Mouse (Mus musculus) midbrain, embryonic 15.5 days (tissue): ENCODE data around the gene Znrd1as. TPM values are rescaled to one million over a fixed set of nuclear protein-coding genes. Genes with fewer than 3 reads are reported as not detected.

Experiments used
- ATAC-seq: fragments of 200-750 bp; cut with Nextera tagmentation; replicated peaks from 2 replicates; pipeline ENCODE4 v1.8.0; 2017; ENCODE audit warnings: moderate TSS enrichment
- H3K27ac ChIP-seq: fragments of 300-500 bp; sonication (generic); 2 replicates; pipeline ENCODE4 v1.5.1; 2015; ENCODE audit warnings: mild to moderate bottlenecking, inconsistent platforms
- H3K27me3 ChIP-seq: fragments of 300-500 bp; sonication (generic); replicated peaks from 2 replicates; pipeline ENCODE4 v1.6.1; 2015; ENCODE audit warnings: inconsistent platforms
- H3K36me3 ChIP-seq: fragments of 300-500 bp; sonication (generic); replicated peaks from 2 replicates; pipeline ENCODE4 v1.6.1; 2015; ENCODE audit warnings: inconsistent platforms
- H3K4me1 ChIP-seq: fragments of 300-500 bp; sonication (generic); 2 replicates; pipeline ENCODE4 v1.6.1; 2015; ENCODE audit warnings: inconsistent platforms
- H3K4me2 ChIP-seq: fragments of 300-500 bp; sonication (generic); 2 replicates; pipeline ENCODE4 v1.6.1; 2015; ENCODE audit warnings: inconsistent platforms, mild to moderate bottlenecking, moderate library complexity
- H3K4me3 ChIP-seq: fragments of 300-500 bp; sonication (generic); 2 replicates; pipeline ENCODE4 v1.5.1; 2015; ENCODE audit warnings: mild to moderate bottlenecking, inconsistent platforms
- H3K9ac ChIP-seq: fragments of 300-500 bp; sonication (generic); 2 replicates; pipeline ENCODE4 v1.6.1; 2015; ENCODE audit warnings: mild to moderate bottlenecking, inconsistent platforms
- H3K9me3 ChIP-seq: fragments of 300-500 bp; sonication (generic); 2 replicates; pipeline ENCODE4 v1.6.1; 2016; ENCODE audit warnings: inconsistent platforms
- WGBS: fragments of 180-500 bp; shearing (Covaris S2); methylation state at CpG from one replicate; pipeline ENCODE4 v1.1.7; 2015; ENCODE audit warnings: mixed read lengths; 5-methylcytosine and 5-hydroxymethylcytosine counted together
- polyA plus RNA-seq: library from polyadenylated mRNA; unstranded; fragments of >200 nt; fragmentation: Nextera tagmentation; extraction: Ambion mirVana; gene quantifications from 2 replicates; pipeline ENCODE4 v1.2.1, GENCODE M21; 2015

The Znrd1as gene
- polyA plus RNA-seq, 1 experiment from 2014 or later = 4.9 TPM

DNA sequence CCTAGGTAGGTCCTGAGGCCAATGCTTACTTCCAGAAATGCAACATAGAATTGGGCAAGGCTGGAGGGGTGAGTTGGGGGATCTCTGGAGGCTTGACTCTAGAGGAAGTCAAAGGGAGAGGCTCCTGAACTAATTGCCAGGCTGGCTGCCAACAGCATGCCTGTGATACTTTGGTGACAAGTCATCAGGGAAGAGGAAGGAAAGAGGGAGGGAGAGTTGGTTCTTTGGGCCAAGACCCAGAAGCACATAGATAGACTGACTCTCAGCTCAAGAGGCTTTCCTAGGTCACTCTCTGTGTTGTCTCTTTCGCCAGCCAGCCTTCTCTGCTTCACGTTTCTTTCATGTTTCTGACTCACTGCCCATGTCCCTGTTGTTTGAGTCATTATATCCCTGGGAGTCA, 26.6 kb upstream of the Znrd1as start:
- Histone ChIP-seq H3K4me2 (no peak overlapping the region), H3K27ac (no peak overlapping the region), H3K27me3 (no peaks in the 10 kb centered on the region), H3K4me3 (no peak overlapping the region), H3K36me3 (no peaks in the 10 kb centered on the region), H3K9ac (no peak overlapping the region), H3K4me1 (no peaks in the 10 kb centered on the region), H3K9me3 (no peaks in the 10 kb centered on the region)
- WGBS = 68% methylated on average over 2 of the region's 2 CpGs
- ATAC-seq = no peak

DNA sequence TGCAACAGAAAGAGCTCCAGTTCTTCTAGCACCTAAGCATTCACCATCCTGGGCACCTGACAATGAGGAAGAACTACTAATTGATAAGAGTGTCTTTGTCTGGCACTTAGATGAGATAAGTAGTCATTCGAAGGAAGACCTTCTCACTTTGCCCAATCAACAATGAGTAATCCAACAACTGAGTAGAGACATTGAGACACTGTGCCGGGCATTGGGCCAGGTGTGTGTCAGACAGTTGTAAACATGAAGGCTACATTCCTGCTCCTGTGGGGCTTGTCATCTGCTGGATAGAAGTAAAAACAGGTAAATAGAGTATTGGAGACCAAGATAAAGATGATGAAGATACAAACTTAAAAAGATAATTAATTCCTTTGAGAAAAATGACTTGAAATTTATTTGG, 20.3 kb upstream of the Znrd1as start:
- Histone ChIP-seq H3K36me3 (no peaks in the 10 kb centered on the region), H3K27me3 (peaks cover 26% of the 10 kb centered on the region), H3K27ac (no peak overlapping the region), H3K4me3 (no peak overlapping the region), H3K4me2 (no peak overlapping the region), H3K9me3 (no peaks in the 10 kb centered on the region), H3K9ac (no peak overlapping the region), H3K4me1 (peaks cover 8% of the 10 kb centered on the region)
- 89% methylated on average over 2 of the region's 2 CpGs for WGBS
- no peak for ATAC-seq

DNA sequence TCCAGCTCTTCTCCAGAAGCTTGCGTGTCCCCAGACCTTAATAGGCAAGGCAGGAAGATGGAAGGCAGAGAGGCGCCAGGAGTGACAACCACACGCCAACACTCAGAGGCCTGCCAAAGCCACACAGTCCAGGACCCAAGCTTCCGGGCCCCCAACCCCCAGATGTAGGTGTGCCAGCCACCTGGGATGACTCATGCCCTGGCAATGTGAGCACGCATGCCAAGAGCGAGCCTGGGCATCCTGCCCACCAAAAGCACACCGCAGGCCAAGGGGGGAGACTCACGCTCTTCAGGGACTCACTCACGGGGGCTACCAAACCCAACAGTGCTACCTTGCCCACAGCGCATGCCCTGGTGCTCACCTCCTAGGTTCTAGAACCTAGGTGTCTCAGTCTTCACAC, 16.0 kb upstream of the Znrd1as start:
- WGBS = 54% methylated on average over 10 of the region's 10 CpGs
- peak overlapping the region; percentile 72 for H3K4me2 ChIP-seq
- H3K27me3 ChIP-seq = peaks cover 47% of the 10 kb centered on the region
- no peak for ATAC-seq
- H3K4me1 ChIP-seq = peaks cover 22% of the 10 kb centered on the region
- no peak overlapping the region for H3K27ac ChIP-seq
- no peak overlapping the region for H3K9ac ChIP-seq
- no peaks in the 10 kb centered on the region for H3K36me3 ChIP-seq
- H3K4me3 ChIP-seq = peak overlapping the region; percentile 41; the same call in 1 of the 2 replicates
- H3K9me3 ChIP-seq = no peaks in the 10 kb centered on the region

DNA sequence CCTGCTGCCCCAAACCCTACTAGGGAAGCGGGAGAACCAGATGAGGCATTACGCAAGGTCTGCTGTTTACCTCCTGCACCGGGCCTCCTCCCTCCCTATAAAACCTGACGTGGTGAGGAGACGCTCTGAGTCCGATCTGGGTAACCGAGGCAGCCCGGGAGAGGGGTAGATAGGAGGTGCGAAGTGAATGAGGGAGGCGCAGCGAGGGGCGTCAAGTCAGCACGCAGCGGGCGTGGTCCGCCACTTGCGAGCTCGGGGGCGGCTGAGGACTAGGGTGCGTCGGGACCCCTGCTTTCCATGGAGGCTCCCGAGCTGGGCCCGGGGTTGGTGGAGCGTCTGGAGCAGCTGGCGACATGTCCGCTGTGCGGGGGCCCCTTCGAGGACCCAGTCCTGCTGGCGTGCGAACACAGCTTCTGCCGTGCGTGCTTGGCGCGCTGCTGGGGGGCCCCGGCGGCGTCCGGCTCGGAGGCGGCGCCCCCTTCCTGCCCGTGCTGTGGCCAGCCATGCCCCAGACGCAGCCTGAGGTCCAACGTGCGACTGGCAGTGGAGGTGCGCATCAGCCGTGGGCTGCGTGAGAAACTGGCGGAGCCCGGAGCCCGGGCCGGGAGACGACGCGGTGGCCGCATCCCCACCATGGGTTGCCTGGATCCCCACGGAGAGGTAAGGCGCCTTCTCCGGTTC, 15.5 kb upstream of the Znrd1as start, which contains the start of gene Rnf39:
Gene Rnf39, plus strand, starts transcription at position 128 of the 681 bp plus-strand sequence.
- H3K4me2 ChIP-seq = peak within 1 kb of the TSS; percentile 72
- peak within 1 kb of the TSS; percentile 41 for H3K4me3 ChIP-seq
- H3K9ac ChIP-seq = peak within 1 kb of the TSS; percentile 38
- no peaks in the 10 kb centered on the region for H3K36me3 ChIP-seq
- peaks cover 47% of the 10 kb centered on the region for H3K27me3 ChIP-seq
- peaks cover 27% of the 10 kb centered on the region for H3K4me1 ChIP-seq
- H3K27ac ChIP-seq = no peak within 1 kb of the TSS
- no peaks in the 10 kb centered on the region for H3K9me3 ChIP-seq
- 2% methylated on average over 59 of the region's 59 CpGs for WGBS
- ATAC-seq = 0 out of 2 replicates have a peak, but pooled peaks have one; percentile 6

DNA sequence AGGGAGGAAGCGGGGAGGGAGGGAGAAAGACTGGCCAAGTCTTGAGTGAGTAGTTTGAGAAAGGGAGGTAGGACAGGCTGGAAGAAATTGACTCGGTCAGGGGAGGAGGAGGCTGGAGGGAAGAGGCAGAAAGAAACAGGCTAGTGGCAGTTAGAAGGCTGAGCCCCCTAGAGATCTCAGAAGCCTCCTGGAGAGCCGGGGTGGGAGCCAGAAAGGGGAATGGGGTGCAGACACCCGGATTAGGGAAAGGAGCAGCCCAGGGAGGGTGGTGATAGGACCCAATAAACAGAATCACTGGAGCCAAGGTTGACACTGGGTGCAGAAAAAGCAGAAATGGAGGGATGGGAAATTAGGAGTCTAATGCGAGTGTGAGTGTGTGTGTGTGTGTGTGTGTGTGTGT, 14.7 kb upstream of the Znrd1as start:
- Histone ChIP-seq H3K36me3 (peaks cover under 1% of the 10 kb centered on the region; the same call in 1 of the 2 replicates), H3K9me3 (no peaks in the 10 kb centered on the region), H3K9ac (no peak overlapping the region), H3K4me3 (peak overlapping the region; percentile 41), H3K4me1 (peaks cover 27% of the 10 kb centered on the region), H3K27ac (no peak overlapping the region), H3K27me3 (peaks cover 47% of the 10 kb centered on the region), H3K4me2 (peak overlapping the region; percentile 72)
- no peak for ATAC-seq
- WGBS = 22% methylated on average over 5 of the region's 5 CpGs

DNA sequence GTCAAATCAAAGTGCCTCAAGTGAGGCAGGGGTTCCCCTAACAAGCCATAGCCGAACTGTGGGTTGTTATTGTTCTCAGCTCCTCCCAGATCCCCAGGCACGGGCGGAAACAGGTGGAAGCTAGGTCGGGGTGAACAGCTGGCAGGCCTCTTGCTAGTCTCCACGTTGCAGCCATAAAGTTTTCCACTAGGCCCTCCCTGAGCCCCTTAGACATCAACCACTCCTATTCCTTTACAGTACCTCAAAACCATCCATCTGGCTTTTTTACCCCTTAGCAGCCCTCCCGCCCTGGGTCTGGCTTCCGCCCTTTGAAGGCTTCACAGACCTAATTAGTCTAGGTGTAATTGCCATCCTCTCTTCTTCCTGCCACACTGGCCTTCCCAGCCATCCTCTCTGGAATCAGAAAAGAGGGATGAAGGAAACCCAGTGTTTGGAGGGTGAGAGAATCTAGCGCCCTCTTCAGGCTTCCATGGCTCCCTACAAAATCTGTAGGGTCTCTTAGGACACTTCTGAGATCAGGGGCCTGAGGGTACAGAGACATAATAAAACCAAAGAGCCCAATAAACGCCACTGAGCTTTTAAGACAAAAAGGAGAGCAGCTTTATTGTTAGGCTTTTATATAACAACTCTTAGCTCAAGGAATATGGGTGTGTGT, 14.1 kb upstream of the Znrd1as start:
- no peak for ATAC-seq
- peaks cover 47% of the 10 kb centered on the region for H3K27me3 ChIP-seq
- no peak overlapping the region for H3K9ac ChIP-seq
- WGBS = 31% methylated on average over 9 of the region's 9 CpGs
- H3K4me2 ChIP-seq = no peak overlapping the region
- no peak overlapping the region for H3K4me3 ChIP-seq
- H3K4me1 ChIP-seq = peaks cover 27% of the 10 kb centered on the region
- H3K9me3 ChIP-seq = no peaks in the 10 kb centered on the region
- H3K27ac ChIP-seq = no peak overlapping the region
- H3K36me3 ChIP-seq = peaks cover 6% of the 10 kb centered on the region; the same call in 1 of the 2 replicates

DNA sequence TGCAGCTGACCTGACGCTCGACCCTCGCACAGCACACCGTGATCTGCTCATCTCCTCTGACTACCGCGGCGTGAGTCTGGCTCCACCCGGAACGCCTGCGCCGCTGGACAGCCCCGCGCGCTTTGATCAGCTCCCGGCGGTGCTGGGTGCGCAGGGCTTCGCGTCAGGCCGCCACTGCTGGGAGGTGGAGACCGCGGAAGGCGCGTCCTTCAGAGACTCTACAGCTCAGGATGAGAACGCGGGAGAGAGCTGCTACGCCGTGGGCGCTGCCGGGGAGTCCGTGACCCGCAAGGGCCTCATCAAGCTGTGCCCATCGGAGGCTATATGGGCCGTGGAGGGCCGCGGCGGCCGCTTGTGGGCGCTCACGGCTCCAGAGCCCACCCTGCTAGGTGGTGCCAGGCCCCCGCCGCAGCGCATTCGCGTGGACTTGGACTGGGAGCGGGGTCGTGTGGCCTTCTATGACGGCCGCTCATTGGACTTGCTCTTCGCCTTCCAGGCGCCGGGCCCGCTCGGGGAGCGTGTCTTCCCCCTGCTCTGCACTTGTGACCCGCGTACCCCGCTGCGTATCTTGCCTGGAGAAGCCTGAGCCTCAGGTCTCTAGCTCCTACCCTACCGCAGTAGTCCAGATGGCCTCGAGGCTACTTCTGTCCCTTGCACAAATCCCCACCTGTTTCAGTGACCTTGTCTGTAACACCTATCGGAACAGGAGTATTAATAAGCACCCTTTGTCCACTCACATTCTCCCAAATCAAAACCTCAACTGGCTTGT, 11.2 kb upstream of the Znrd1as start:
- Histone ChIP-seq H3K36me3 (peaks cover 8% of the 10 kb centered on the region; the same call in 1 of the 2 replicates), H3K9me3 (no peaks in the 10 kb centered on the region), H3K4me1 (peaks cover 39% of the 10 kb centered on the region), H3K4me2 (peak overlapping the region; percentile 87), H3K9ac (peak overlapping the region; percentile 66), H3K4me3 (peak overlapping the region; percentile 51), H3K27me3 (peaks cover 29% of the 10 kb centered on the region), H3K27ac (peak overlapping the region; percentile 77)
- peak; percentile 55 for ATAC-seq
- under 1% methylated on average over 60 of the region's 62 CpGs for WGBS

DNA sequence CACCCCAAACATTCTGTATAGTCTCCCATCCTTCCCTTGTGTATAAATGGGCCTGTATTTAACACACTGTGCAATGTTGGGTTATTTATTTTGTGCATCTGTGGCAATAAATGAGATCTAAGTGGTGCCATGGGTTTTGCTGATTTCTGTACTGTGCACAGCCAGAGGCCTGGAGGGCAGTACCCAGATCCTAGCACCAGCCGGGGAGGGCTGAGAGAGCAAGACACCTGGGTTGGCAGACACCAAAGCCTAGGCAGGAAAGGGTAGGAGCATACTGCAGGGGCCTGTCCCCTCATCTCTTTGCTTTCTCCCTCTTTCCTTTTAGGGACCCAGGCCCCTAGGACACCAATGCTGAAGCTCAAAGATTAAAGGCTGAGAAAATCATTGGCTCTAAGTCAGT, 10.1 kb upstream of the Znrd1as start:
- 92% methylated on average over 1 of the region's 1 CpGs for WGBS
- no peak for ATAC-seq

DNA sequence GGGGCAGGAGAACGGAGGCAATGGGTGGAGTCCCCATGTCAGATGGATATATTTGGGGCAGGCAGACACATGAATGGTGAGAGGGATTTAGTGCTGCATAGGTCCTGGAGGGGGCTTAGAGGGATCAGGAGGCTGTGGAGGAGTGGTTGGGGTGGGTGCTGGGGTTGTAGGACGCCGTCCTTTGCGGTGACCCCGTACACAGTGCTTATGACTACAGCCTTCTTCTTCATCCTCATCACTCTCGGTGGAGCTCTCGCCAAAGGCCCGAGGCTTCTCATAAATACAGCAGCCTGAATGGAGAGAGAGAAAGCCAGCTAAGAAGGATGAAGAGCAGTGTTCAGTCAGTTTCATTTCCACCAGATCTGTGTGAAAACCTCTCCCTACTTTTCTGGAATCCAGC, 9.1 kb upstream of the Znrd1as start:
- peaks cover 8% of the 10 kb centered on the region; the same call in 1 of the 2 replicates for H3K36me3 ChIP-seq
- H3K4me2 ChIP-seq = no peak overlapping the region
- H3K27ac ChIP-seq = no peak overlapping the region
- peaks cover 27% of the 10 kb centered on the region for H3K4me1 ChIP-seq
- ATAC-seq = no peak
- H3K9ac ChIP-seq = no peak overlapping the region
- H3K4me3 ChIP-seq = no peak overlapping the region
- peaks cover 11% of the 10 kb centered on the region for H3K27me3 ChIP-seq
- no peaks in the 10 kb centered on the region for H3K9me3 ChIP-seq
- 91% methylated on average over 8 of the region's 8 CpGs for WGBS

More for the DNA sequence above, 10.1 kb upstream of the Znrd1as start:
- Histone ChIP-seq H3K4me3 (no peak overlapping the region), H3K4me1 (peaks cover 29% of the 10 kb centered on the region), H3K4me2 (no peak overlapping the region), H3K9me3 (no peaks in the 10 kb centered on the region), H3K9ac (no peak overlapping the region), H3K27ac (no peak overlapping the region), H3K27me3 (peaks cover 19% of the 10 kb centered on the region), H3K36me3 (peaks cover 8% of the 10 kb centered on the region; the same call in 1 of the 2 replicates)

DNA sequence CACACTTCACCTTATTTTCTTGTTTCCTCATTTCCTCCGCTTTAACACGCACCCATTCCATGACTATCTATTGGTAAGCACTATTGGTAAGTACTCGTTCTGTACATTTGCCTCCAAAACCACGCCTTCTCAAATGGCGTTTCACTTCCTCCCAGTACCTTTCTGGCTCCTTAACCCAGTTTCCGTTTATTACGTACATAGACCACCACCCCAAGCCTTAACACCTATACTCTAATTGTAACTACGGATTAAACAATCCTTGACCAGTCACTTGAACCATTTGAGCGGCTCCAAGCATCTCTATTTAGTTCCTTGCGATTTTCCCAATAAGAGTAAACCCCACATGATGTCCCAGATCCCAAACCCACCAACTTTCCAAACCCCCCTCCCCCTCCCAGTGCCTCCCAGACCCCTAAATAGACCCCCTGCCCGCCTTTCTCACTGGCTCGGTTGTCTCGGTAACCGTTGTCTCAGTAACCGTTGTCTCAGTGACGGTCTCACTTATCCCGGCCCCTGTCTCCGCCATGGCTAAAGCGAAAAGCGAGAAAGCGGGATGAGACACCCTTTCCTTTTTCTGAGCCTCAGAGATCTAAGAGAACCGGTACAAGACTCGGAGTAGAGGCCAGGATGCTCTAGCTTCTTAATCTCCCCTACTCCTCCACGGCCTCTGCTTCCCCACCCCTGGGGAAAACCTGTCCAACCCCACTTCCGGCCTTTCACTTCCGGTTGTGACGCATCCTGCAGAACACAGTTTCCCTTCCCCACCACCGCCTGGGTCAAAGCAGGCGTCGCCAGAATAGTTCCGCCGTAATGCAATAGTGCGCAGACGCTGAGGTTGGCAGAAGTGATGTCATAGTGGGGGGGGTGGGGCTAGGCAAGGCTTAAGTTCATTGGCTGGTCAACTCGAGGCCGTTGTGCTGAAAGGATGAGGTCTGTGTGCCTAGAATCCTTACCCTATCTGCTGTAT, 7.1 kb upstream of the Znrd1as start, which contains the start of gene Ppp1r11:
Gene Ppp1r11, minus strand, starts transcription at position 761 of the 967 bp plus-strand sequence.
- 1% methylated on average over 36 of the region's 36 CpGs for WGBS
- peak; percentile 96 for ATAC-seq

DNA sequence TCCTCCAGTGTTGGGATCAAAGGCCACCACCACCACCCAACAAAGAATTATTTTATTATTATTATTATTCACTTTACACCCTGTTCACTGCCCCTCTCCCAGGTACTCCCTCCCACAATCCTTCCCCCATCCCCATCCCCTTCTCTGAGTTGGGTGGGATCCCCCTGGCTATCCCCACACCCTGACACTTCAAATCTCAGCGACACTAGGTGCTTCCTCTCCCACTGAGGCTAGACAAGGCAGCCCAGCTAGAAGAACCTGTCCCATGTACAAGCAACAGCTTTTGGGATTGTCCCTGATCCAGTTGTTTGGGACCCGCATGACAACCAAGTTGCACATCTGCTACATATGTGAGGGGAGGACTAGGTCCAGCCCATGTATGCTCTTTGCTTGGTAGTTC, 5.8 kb upstream of the Znrd1as start:
- Histone ChIP-seq H3K27ac (no peak overlapping the region), H3K27me3 (no peaks in the 10 kb centered on the region), H3K4me1 (peaks cover 32% of the 10 kb centered on the region), H3K4me3 (no peak overlapping the region), H3K9ac (no peak overlapping the region), H3K4me2 (no peak overlapping the region), H3K36me3 (peaks cover 18% of the 10 kb centered on the region), H3K9me3 (no peaks in the 10 kb centered on the region)
- WGBS = 92% methylated on average over 2 of the region's 2 CpGs
- no peak for ATAC-seq

More for the DNA sequence above, 7.1 kb upstream of the Znrd1as start, which contains the start of gene Ppp1r11:
- no peaks in the 10 kb centered on the region for H3K27me3 ChIP-seq
- no peaks in the 10 kb centered on the region for H3K9me3 ChIP-seq
- H3K9ac ChIP-seq = peak within 1 kb of the TSS; percentile 60
- H3K27ac ChIP-seq = peak within 1 kb of the TSS; percentile 89
- peaks cover 29% of the 10 kb centered on the region for H3K4me1 ChIP-seq
- H3K4me3 ChIP-seq = peak within 1 kb of the TSS; percentile 61
- peaks cover 11% of the 10 kb centered on the region for H3K36me3 ChIP-seq
- H3K4me2 ChIP-seq = peak within 1 kb of the TSS; percentile 70
